Mouse (Mus musculus): ENCODE results near the gene Ptpn14.

Gene Ptpn14

DNA sequence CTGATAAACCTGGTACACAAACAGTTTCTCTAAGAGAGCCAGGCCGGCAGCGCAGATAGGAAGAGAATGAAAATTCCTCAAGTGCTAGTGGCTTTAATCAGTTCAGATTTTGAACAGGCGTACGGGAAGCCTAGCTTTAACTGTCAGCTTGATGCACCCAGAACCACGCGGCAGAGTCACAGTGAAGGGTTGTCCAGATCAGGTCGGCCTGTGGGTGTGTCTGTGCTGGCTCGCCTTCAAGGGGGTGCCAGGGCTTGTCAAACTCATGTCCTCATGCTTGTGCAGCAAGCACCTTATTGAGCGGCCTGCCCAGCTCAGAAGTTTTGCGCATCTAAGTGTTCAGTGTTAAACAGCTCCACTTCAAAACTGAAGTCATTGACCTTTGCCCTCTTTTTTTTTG is 44.6 kb downstream of the Ptpn14 start:
- DNase-seq (ENCODE audit: low spot score): no peak

DNA sequence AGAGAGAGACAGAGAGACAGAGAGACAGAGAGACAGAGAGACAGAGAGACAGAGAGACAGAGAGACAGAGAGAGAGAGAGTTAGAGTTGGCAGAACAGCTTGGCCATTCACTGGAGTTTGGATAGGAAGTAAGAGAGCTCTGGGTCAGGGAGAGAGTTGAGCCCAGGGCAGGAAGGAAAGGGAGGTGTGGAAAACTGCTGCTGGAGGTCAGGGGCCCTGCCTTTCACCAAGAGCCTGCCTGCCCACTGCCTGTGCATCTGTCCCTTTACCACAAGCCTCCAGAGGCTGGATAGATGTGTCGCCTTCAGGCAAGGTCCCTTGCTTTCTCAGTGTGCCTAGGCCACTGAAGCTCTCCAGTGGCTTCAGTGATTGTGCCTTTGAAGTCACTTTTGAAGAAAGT is 46.7 kb downstream of the Ptpn14 start:
- DNase-seq (ENCODE audit: low spot score): no peak

- no peak for DNase-seq (ENCODE audit: low spot score)
Measured at GRCm38 (mm10) chr1:189777207-189777606, 49.1 kb downstream of the Ptpn14 start.

DNA sequence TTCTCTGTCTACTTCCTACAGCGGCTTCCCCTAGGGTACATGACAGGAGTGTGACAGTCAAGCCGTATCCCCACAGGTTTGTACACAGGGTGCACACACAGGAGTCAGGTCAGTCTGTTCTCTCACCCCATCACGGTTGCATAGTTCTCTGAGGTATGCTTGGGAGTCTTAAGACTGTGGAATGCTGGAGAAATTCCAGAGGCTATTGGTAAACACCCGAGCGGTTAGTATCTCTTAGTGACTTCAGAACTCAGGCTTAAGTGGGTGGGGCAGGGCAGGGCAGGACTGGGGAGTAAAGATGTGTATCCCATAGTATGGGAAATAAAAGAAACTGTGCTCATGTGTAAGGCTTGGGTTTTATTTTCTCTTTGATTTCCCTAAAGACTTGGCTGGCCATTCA is 50.3 kb downstream of the Ptpn14 start:
- DNase-seq (ENCODE audit: low spot score): no peak

DNA sequence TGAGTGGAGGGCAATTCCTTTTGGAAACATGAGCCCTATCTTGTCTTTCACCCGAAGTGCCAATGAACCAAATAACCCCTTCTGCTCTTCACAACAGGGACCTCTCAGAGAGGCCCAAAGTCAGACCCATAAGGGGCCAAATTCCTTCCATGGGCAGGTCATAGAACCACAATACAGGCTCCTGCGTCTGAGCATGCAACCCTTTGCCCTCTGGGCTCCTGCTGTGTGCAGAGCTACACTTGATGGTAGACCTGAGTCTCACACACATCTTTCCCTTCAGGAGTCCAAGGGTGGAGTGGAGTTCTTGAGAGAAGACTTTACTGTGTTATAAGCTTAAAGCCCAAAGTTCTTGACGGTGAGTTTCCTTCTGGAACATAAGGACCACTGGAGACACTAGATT is 51.2 kb downstream of the Ptpn14 start:
- no peak for DNase-seq (ENCODE audit: low spot score)

- DNase-seq (ENCODE audit: low spot score): no peak
Measured at GRCm38 (mm10) chr1:189781721-189782345, 53.8 kb downstream of the Ptpn14 start.

- DNase-seq (ENCODE audit: low spot score): no peak
Measured at GRCm38 (mm10) chr1:189782709-189783108, 54.6 kb downstream of the Ptpn14 start.

GRCm38 (mm10) chr1:189784503-189784902 is 56.4 kb downstream of the Ptpn14 start:
- no peak for DNase-seq (ENCODE audit: low spot score)

DNA sequence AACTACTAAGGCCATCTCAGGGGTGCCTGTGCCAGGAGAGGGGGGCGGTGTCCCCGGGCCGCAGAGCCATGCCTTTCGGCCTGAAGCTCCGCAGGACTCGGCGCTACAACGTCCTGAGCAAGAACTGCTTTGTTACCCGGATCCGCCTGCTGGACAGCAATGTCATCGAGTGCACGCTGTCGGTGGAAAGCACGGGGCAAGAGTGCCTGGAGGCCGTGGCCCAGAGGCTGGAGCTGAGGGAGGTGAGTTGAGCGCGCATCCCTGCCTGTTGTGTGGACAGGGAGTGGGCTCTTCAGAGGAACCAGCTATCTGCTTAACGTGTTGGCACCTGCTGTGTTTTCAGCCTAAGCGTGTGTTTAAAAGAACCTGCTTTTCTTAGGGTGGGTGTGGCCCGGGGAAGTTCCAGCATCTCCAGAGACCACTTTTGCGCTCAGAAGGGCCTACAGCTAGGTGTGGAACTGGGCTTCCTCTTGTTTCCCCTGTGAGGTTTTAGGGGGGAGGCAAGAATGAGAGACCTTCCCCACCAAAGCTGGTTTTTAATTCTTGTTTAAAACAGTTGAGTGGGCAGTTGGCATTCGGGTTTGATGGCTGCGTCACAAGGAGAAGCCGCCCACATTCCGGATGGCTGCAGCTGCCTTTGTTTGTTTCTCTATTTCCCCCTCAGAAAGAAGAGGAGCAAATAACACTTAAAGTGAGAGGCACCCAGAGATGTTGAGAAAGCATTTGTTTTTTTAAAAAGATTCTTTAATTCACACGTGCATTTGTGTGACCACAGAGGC is 58.8 kb downstream of the Ptpn14 start:
- DNase-seq (ENCODE audit: low spot score): no peak

- DNase-seq (ENCODE audit: low spot score): no peak
Measured at GRCm38 (mm10) chr1:189789545-189789944, 61.5 kb downstream of the Ptpn14 start.

- no peak for DNase-seq (ENCODE audit: low spot score)
Measured at GRCm38 (mm10) chr1:189790666-189791065, 62.6 kb downstream of the Ptpn14 start.

GRCm38 (mm10) chr1:189791534-189792217 is 63.6 kb downstream of the Ptpn14 start:
- DNase-seq (ENCODE audit: low spot score): peak; percentile 84

GRCm38 (mm10) chr1:189792560-189793195 is 64.6 kb downstream of the Ptpn14 start:
- no peak for DNase-seq (ENCODE audit: low spot score)

DNA sequence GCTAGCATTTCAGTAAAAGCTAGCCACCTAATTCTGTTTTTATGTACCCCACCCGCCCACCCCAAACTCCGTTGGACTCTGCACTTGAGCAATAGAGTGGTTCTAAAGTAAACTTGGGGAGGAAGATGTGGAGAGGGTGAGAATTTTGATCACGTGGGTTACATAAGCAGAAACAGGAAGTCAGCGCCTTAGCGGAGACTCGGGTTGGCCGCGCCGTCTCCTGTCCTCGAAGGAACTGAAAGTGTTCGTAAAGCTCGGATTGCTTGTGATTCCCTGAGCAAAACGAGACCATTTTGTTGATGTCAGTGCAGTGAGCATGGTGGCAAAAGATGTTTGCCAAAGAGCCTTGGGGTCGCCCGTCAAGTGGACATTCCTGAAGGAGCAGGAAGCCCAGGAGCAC is 70.9 kb downstream of the Ptpn14 start:
- DNase-seq (ENCODE audit: low spot score): no peak

GRCm38 (mm10) chr1:189800211-189800961 is 72.3 kb downstream of the Ptpn14 start:
- peak; percentile 42 for DNase-seq (ENCODE audit: low spot score)

- DNase-seq (ENCODE audit: low spot score): no peak
Measured at GRCm38 (mm10) chr1:189801303-189801702, 73.2 kb downstream of the Ptpn14 start.

- no peak for DNase-seq (ENCODE audit: low spot score)
Measured at GRCm38 (mm10) chr1:189802575-189802974, 74.5 kb downstream of the Ptpn14 start.

- DNase-seq (ENCODE audit: low spot score): no peak
Measured at GRCm38 (mm10) chr1:189803742-189804141, 75.7 kb downstream of the Ptpn14 start.

GRCm38 (mm10) chr1:189806533-189807297 is 78.6 kb downstream of the Ptpn14 start:
- DNase-seq (ENCODE audit: low spot score): no peak

GRCm38 (mm10) chr1:189808015-189808414 is 79.9 kb downstream of the Ptpn14 start:
- DNase-seq (ENCODE audit: low spot score): no peak

- no peak for DNase-seq (ENCODE audit: low spot score)
Measured at GRCm38 (mm10) chr1:189808453-189808852, 80.4 kb downstream of the Ptpn14 start.
